Mouse (Mus musculus) limb, embryonic 10.5 days (tissue): ENCODE measurements around the gene Hp1bp3. TPM values are rescaled to one million over a fixed set of nuclear protein-coding genes. Genes with fewer than 3 reads are reported as not detected.
A peak's percentile ranks its signal among the peaks of the same experiment; 100 is the strongest.

Experiments used
- DNase-seq: peaks from one replicate; pipeline ENCODE4 v3.0.0-alpha.2; 2017; ENCODE audit warnings: low spot score
- H3K27ac ChIP-seq: fragments of 300-500 bp; sonication (generic); 2 replicates; pipeline ENCODE4 v1.5.1; 2016; ENCODE audit warnings: mild to moderate bottlenecking
- H3K27me3 ChIP-seq: fragments of 300-500 bp; sonication (generic); 2 replicates; pipeline ENCODE4 v1.6.1; 2016; ENCODE audit warnings: low read depth, mild to moderate bottlenecking; ENCODE audit not compliant: poor library complexity, severe bottlenecking
- H3K36me3 ChIP-seq: fragments of 300-500 bp; sonication (generic); 2 replicates; pipeline ENCODE4 v1.6.1; 2016; ENCODE audit warnings: mild to moderate bottlenecking, moderate library complexity
- H3K4me1 ChIP-seq: fragments of 300-500 bp; sonication (generic); 2 replicates; pipeline ENCODE4 v1.6.1; 2016
- H3K4me3 ChIP-seq: fragments of 300-500 bp; sonication (generic); 2 replicates; pipeline ENCODE4 v1.5.1; 2016; ENCODE audit warnings: mild to moderate bottlenecking, moderate library complexity
- H3K9me3 ChIP-seq: fragments of 300-500 bp; sonication (generic); replicated peaks from 2 replicates; pipeline ENCODE4 v1.6.1; 2016; ENCODE audit warnings: mild to moderate bottlenecking
- WGBS: fragments of 180-500 bp; shearing (Covaris S2); methylation state at CpG from one replicate; pipeline ENCODE4 v1.1.7; 2016; 5-methylcytosine and 5-hydroxymethylcytosine counted together
- polyA plus RNA-seq: library from polyadenylated mRNA; unstranded; fragments of >200 nt; fragmentation: Nextera tagmentation; extraction: Ambion mirVana; gene quantifications from 2 replicates; pipeline ENCODE4 v1.2.1, GENCODE M21; 2016

Hp1bp3 gene
- polyA plus RNA-seq, 1 experiment from 2014 or later, result 163 TPM

DNA sequence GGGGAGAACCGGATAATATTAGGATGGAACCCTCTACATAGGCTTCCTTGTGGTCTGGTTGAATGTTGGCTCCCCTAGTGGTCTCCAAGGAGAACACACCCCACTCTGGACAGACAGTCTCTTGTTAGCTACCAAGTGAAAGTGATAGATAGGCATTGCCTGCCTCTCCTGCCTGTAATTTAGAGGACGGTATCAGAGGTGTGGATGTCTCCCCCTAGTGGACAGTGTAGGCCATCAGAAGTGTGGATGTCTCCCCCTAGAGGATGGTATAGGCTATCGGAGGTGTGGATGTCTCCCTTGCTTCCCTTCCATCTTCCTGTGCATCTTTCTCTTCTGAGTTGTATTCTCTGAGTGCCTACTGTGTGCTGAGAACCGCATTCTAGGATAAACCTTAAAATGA, 66.7 kb downstream of the Hp1bp3 start:
- no peak overlapping the region for H3K27ac ChIP-seq
- H3K4me1 ChIP-seq, result no peaks in the 10 kb centered on the region; the same call in 1 of the 2 replicates
- 30% methylated on average over 4 of the region's 4 CpGs for WGBS
- no peaks in the 10 kb centered on the region for H3K36me3 ChIP-seq
- DNase-seq, result peak; percentile 67
- no peak overlapping the region for H3K4me3 ChIP-seq
- H3K27me3 ChIP-seq, result peaks cover under 1% of the 10 kb centered on the region; the same call in 1 of the 2 replicates
- no peaks in the 10 kb centered on the region for H3K9me3 ChIP-seq

DNA sequence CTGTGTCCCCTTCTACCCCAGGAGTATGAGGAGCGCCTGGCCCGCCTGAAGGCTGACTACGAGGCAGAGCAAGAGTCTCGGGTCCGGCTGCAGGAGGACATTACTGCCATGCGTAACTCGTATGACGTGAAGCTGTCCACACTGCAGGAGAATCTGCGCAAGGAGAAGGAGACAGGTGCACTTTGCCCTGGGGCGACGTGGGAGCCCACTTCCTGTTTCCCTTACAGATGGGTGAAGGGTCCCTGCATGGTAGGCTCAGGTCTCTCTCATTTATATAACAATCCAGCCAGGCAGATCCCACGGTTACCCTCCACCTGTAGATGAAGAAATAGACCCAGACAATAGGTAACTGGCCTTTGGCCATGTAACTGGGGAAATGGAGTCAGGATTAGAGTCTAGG, 70.3 kb downstream of the Hp1bp3 start:
- Histone ChIP-seq H3K36me3 (no peaks in the 10 kb centered on the region), H3K4me3 (no peak overlapping the region), H3K9me3 (no peaks in the 10 kb centered on the region), H3K27me3 (0 out of 2 replicates have a peak, but pooled peaks cover 4% of the 10 kb centered on the region), H3K27ac (no peak overlapping the region), H3K4me1 (peaks cover 3% of the 10 kb centered on the region; the same call in 1 of the 2 replicates)
- DNase-seq, result no peak
- 89% methylated on average over 12 of the region's 12 CpGs for WGBS

DNA sequence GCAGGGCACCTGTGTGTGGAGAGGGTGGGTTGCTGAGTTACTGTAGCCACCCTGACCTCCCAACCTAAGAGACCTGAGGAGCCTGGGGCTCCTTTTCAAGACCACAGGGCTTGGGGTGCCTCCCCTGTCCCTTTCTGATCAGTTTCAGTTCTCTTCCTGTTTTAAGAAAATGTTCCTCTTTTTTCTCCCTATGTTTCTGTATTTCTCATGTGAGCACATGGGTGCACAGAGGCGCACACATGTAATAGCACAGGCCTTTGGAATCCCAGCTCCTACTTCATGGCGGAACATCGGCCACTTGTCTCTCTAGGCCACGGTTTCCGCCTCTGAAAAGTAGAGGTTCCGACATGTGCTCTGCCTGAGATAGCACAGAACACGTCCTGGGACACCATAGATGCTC, 72.6 kb downstream of the Hp1bp3 start:
- no peaks in the 10 kb centered on the region for H3K36me3 ChIP-seq
- no peak for DNase-seq
- 0 out of 2 replicates have a peak, but pooled peaks cover 4% of the 10 kb centered on the region for H3K27me3 ChIP-seq
- H3K4me3 ChIP-seq, result no peak overlapping the region
- H3K27ac ChIP-seq, result no peak overlapping the region
- 89% methylated on average over 7 of the region's 7 CpGs for WGBS
- H3K9me3 ChIP-seq, result no peaks in the 10 kb centered on the region
- peaks cover 6% of the 10 kb centered on the region; the same call in 1 of the 2 replicates for H3K4me1 ChIP-seq

DNA sequence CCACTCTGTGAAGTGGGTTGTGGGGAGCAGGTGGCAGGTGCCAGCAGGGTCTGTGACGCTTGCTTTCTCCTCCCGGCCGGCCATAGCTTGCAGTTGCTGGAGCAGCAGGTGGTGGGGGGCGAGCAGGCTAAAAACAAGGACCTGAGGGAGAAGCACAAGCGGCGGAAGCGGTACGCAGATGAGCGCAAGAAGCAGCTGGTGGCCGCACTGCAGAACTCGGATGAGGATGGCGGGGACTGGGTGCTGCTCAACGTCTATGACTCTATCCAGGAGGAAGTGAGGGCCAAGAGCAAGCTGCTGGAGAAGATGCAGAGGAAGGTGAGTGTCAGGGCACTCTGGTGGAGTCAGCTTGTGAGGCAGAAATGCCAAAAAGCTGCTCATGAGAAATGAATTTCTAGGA, 75.9 kb downstream of the Hp1bp3 start:
- Histone ChIP-seq H3K27me3 (0 out of 2 replicates have a peak, but pooled peaks cover 4% of the 10 kb centered on the region), H3K36me3 (no peaks in the 10 kb centered on the region), H3K9me3 (no peaks in the 10 kb centered on the region), H3K27ac (no peak overlapping the region), H3K4me3 (no peak overlapping the region), H3K4me1 (peaks cover 6% of the 10 kb centered on the region; the same call in 1 of the 2 replicates)
- DNase-seq, result no peak
- 93% methylated on average over 13 of the region's 13 CpGs for WGBS

DNA sequence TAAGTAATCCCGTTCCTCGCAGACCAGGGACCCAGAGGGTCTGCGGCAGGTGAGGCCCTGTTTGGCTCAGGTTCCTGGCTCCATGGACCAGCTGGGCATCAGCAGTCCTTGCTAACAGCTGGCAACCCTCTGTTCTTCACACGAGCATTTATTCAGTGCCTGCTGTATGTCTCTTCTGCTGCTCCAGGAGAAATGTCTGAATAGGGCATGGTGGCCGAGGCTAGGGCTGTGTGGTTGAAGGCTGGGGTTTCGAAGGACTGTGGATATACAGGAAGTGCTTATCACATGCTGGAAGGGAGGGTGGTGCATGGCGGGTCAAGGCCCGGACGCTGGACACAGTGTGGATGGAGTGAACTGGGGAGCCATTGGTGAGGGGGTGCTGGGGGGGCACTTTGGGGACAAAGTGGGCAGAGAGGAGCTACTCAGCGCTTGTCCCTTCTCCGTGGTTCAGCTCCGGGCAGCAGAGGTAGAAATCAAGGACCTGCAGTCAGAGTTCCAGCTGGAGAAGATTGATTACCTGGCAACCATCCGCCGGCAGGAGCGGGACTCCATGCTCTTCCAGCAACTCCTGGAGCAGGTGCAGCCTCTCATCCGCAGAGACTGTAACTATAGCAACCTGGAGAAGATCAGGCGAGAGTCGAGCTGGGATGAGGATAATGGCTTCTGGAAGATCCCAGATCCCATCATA, 77.3 kb downstream of the Hp1bp3 start:
- H3K27me3 ChIP-seq, result no peaks in the 10 kb centered on the region
- H3K36me3 ChIP-seq, result no peaks in the 10 kb centered on the region
- no peak overlapping the region for H3K4me3 ChIP-seq
- peaks cover 6% of the 10 kb centered on the region; the same call in 1 of the 2 replicates for H3K4me1 ChIP-seq
- no peak for DNase-seq
- 84% methylated on average over 18 of the region's 18 CpGs for WGBS
- no peaks in the 10 kb centered on the region for H3K9me3 ChIP-seq
- H3K27ac ChIP-seq, result no peak overlapping the region

DNA sequence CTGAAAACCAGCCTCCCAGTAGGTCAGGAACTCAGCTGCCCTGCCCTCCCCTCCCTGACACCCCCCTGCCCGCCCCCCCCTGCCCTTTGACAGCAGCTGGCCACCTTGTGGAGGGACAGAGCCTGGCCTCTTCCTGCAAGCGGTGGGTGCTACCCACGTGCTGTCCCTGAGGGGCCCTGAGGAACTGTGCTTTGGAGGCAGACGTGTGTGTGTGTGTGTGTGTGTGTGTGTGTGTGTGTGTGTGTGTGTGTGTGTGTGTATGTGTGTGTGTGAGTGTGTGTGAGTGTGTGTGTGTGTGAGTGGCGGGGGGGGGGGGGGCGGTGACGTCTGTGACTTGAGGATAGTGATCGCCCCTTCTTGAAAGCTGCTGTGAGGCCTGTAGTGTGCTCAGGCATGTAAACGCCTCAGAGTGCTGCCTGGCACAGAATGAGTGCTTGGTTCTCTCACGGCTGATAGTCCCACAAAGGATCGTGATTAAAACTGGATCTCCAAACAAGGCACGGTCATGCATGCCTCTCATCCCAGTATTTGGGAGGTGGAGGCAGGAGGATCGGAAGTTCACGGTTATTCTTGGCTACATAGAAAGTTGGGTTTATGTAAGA, 78.0 kb downstream of the Hp1bp3 start:
- Histone ChIP-seq H3K27ac (no peak overlapping the region), H3K4me3 (no peak overlapping the region), H3K4me1 (peaks cover 6% of the 10 kb centered on the region; the same call in 1 of the 2 replicates), H3K9me3 (no peaks in the 10 kb centered on the region), H3K36me3 (no peaks in the 10 kb centered on the region), H3K27me3 (no peaks in the 10 kb centered on the region)
- WGBS, result 90% methylated on average over 11 of the region's 14 CpGs
- DNase-seq, result no peak

Other genes with a start within 250 kb of the Hp1bp3 start
- 42.7 and 42.9 TPM in 2 replicates for gene Eif4g3, start 223.3 kb upstream of the Hp1bp3 start, polyA plus RNA-seq
- gene Sh2d5, start 34.1 kb downstream of the Hp1bp3 start, polyA plus RNA-seq, result 2.0 and 3.5 TPM in 2 replicates
- gene Kif17, start 34.1 kb downstream of the Hp1bp3 start, polyA plus RNA-seq, result 0.20 and 0.99 TPM in 2 replicates
- gene Ddost, start 88.4 kb downstream of the Hp1bp3 start, polyA plus RNA-seq, result 311 and 314 TPM in 2 replicates
- gene Pink1, start 110.0 kb downstream of the Hp1bp3 start, polyA plus RNA-seq, result 23.9 and 32.8 TPM in 2 replicates
- 4.1 and 4.9 TPM in 2 replicates for gene Cda, start 151.7 kb downstream of the Hp1bp3 start, polyA plus RNA-seq
- gene Fam43b, start 180.2 kb downstream of the Hp1bp3 start, polyA plus RNA-seq, result not detected in 2 replicates
- 20.7 and 21.9 TPM in 2 replicates for gene Mul1, start 218.4 kb downstream of the Hp1bp3 start, polyA plus RNA-seq
- gene Camk2n1, start 238.0 kb downstream of the Hp1bp3 start, polyA plus RNA-seq, result 0.55 and 0.60 TPM in 2 replicates